Mouse (Mus musculus): ENCODE results near the gene Cpt1b. TPM values are rescaled to one million over a fixed set of nuclear protein-coding genes. Genes with fewer than 3 reads are reported as not detected.

The Cpt1b gene
- total RNA-seq, 2 experiments from 2014 or later = 2.2 to 3.4 TPM

Other genes with a start within 250 kb of the Cpt1b start
- 10 to 100 TPM; 50.7 to 52.0 TPM for gene Plxnb2, start 245.1 kb downstream of the Cpt1b start, total RNA-seq (2021)
- 10 to 100 TPM; 41.3 to 42.7 TPM for gene Dennd6b, start 229.4 kb downstream of the Cpt1b start, total RNA-seq (2021)
- 100 to 1,000 TPM; 154 to 159 TPM for gene Ppp6r2, start 214.3 kb downstream of the Cpt1b start, total RNA-seq (2021)
- gene Sbf1, start 110.6 kb downstream of the Cpt1b start, total RNA-seq (2021) = 100 to 1,000 TPM; 198 to 204 TPM
- not detected for gene Adm2, start 103.1 kb downstream of the Cpt1b start, total RNA-seq (2021)
- not detected for gene Miox, start 91.5 kb downstream of the Cpt1b start, total RNA-seq (2021)
- gene Lmf2, start 70.2 kb downstream of the Cpt1b start, total RNA-seq (2021) = 10 to 100 TPM; 18.0 to 20.3 TPM
- gene Ncaph2, start 70.1 kb downstream of the Cpt1b start, total RNA-seq (2021) = 10 to 100 TPM; 80.2 to 81.3 TPM
- 10 to 100 TPM; 25.6 to 26.0 TPM for gene Sco2, start 52.0 kb downstream of the Cpt1b start, total RNA-seq (2021)
- gene Tymp, start 48.8 kb downstream of the Cpt1b start, total RNA-seq (2021) = 1 to 10 TPM; 1.5 to 1.7 TPM
- 1 to 10 TPM in 1 of 2 experiments, under 1 TPM in 1; 0.35 to 1.0 TPM for gene Odf3b, start 46.6 kb downstream of the Cpt1b start, total RNA-seq (2021)
- under 1 TPM; 0.19 to 0.44 TPM for gene Klhdc7b, start 40.9 kb downstream of the Cpt1b start, total RNA-seq (2021)
- not detected for gene Syce3, start 15.4 kb downstream of the Cpt1b start, total RNA-seq (2021)
- gene C730034F03Rik, start 3.7 kb upstream of the Cpt1b start, total RNA-seq (2021) = 1 to 10 TPM; 1.9 to 2.3 TPM
- not detected for gene Gm44502, start 3.8 kb upstream of the Cpt1b start, total RNA-seq (2021)
- 10 to 100 TPM; 41.1 to 41.6 TPM for gene Chkb, start 4.0 kb upstream of the Cpt1b start, total RNA-seq (2021)
- gene Mapk8ip2, start 28.1 kb upstream of the Cpt1b start, total RNA-seq (2021) = 100 to 1,000 TPM; 187 to 201 TPM
- 10 to 100 TPM; 27.7 to 31.2 TPM for gene Arsa, start 51.6 kb upstream of the Cpt1b start, total RNA-seq (2021)
- gene Shank3, start 73.8 kb upstream of the Cpt1b start, total RNA-seq (2021) = 100 to 1,000 TPM; 237 to 253 TPM
- 1 to 10 TPM; 1.2 to 1.3 TPM for gene Acr, start 142.5 kb upstream of the Cpt1b start, total RNA-seq (2021)
- gene Rabl2, start 166.1 kb upstream of the Cpt1b start, total RNA-seq (2021) = 10 to 100 TPM; 33.4 to 38.3 TPM